Mouse (Mus musculus) spleen, adult 18-20 months (tissue): ENCODE measurements around the gene Ffar1.
"Not testable (repeated sequence)": the region's sequence is repeated elsewhere in the genome, so short reads cannot be mapped to it uniquely, and the experiment has no call there.

Experiments used
- DNase-seq, 2 experiments: peaks; one replicate each; pipeline ENCODE4 v3.0.0; 2022; ENCODE audit warnings: mixed read lengths in 2 of 2

Ffar1 gene

DNA sequence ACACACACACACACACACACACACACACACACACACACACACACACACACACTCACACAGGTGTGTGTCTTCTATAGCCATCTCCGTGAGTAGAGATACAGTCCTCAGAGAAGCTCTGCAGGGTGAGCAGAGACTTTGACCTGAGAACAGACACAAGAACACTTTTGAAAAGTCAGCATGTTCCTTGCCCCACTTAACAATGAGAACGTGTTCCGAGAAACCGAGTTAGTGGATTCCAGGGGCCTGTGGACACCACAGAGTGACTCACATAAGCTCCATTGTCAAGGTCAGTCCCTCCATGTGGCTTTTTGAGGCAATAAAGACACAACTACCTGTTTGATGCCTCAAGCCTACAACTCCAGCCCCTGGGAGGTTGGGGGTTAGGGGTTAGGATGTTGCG lies 14.0 kb downstream of the Ffar1 start:
- no peak for DNase-seq

DNA sequence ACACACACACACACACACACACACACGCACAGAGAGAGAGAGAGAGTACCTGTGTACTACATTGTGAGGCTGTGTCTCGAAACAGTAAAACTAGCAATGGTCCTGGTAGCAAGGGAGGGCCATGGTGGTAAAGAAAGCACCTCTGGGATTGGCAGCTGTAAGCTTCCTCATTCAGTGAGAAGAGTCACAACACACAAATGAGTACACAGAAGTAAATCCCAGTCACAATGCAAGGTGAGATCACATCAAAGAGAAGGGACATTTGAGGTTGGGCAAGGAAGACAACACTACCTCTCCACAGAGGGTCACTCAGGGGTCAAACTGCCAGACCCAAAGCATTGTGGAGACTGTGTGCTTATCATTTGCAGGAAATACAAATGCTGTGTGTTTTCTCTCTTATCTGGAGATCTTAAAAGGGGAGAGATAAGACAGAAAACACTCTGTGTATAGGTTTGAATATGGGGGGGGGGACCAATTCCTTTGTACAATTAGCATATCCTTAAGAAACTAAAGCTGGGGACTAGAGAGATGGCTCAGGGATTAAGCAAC lies 14.8 kb downstream of the Ffar1 start:
- DNase-seq: no peak

DNA sequence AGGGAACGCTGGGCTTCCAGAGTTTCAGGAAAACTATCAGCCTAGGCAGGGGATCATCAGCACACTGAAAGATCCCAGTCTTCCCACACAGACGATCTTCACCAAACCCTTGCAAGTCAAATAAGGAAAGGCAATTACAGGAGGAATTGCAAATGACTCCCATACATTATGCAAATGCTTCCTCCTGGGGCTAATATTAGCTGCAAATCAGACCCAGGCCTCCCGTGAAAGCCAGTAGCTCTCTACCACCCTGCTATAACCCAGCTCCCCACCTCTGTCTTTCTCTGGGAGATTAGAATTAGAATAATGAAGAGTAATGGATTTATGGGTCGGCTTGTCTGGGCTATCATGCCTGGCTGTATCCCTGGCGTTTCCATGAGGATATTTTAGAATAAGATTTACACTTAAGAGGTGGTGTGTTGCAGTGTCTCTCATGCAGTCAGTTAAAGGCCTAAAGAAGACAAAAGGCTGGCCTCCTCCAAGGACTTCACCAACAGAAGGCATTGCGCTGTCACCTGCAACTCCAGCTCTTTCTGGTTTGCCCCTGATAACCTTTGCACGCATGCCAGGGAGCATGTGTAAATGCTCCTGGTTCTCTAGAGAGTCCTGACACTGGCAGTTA lies 16.6 kb downstream of the Ffar1 start:
- DNase-seq: no peak

DNA sequence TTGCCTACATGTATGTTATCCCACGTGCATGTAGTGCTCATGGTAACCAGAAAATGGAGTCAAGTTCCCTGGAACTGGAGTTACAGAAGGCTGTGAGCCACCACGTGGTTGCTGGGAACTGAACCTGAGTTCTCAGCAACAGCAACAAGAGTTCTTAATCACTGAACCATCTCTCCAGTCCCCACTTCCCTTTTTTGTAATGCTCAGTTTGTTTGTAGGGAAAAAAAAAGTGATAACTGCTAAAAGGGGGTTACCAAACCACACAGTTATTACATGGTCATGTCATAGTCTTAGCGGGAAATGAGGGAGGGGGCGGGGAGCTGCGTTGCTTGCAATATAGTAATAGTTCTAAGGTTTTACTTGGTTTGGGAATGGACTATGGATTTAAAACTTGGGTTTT lies 19.3 kb downstream of the Ffar1 start:
- DNase-seq: peak in 1 of 2 experiments; percentile 27

DNA sequence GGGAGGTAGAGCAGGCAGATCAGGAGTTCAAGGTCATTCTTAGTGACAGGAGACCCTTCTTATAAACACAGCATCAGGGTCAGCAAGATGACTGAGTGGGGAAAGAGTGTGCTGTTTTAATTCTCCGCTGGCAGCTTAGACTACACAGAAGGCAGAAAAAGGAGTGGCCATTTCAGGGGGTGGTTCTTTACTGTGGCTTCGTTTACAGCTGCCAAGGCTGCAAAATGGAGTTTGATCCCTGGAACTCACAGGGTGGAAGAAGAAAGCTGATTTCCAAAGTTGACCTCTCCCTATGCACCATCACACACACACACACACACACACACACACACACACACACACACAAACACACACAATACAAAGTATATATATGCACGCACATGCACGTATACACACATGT lies 20.0 kb downstream of the Ffar1 start:
- DNase-seq: no peak

DNA sequence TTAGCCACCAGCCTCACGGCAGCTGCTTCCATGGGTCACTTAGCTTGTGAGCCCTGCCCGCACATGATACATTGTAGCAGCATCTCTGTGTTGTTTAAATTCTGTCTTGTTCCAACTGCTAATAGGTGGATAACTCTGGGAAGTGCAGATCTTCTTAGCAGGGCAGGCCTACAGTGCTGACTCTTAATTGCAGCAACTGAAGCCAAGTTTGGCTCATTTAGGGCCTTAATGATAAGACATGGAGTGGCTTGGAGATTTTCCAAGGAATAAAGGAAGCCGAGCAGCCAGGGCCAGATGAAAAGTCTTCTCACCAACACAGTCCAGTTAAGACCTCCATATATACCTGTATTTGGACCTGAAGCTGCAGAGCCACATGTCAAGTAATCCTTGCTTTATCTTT lies 21.1 kb downstream of the Ffar1 start:
- no peak for DNase-seq

DNA sequence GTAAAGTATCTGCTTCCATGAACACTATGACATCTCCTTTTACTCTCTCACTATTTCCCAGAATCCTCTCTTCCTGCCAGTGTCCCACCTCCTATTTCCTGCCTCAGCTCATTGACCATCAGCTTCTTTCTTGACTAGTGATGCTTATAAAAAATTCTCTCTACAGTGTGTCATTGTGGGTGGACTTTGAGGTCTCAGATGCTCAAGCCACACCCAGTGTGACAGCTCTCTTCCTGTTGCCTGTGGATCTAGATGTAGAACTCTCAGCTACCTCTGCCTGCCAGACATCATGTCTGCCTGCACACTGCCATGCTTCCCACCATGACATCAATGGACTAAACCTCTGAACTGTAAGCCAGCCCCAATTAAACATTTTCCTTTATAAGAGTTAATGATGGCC lies 24.1 kb downstream of the Ffar1 start:
- no peak for DNase-seq

DNA sequence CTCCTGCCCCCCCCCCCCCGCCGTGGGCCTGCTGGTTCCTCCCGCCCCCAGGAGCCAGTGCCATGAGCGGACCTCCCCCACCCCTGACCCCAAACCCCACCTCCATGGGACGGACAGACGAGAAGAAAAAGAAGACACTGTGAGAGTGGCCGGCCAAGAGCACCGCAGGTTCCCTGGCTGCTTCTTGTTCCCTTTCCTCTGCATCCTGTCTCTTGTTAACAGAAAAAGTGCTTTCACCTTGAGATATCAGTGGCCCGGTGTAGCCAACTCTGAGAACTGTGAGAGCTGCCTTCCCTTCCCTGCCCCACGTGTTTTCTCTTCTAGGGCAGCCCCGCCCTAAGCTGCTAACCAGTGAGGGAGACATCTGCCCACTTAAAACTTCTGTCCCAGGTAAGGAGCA lies 28.7 kb downstream of the Ffar1 start:
- DNase-seq: not testable (repeated sequence)

DNA sequence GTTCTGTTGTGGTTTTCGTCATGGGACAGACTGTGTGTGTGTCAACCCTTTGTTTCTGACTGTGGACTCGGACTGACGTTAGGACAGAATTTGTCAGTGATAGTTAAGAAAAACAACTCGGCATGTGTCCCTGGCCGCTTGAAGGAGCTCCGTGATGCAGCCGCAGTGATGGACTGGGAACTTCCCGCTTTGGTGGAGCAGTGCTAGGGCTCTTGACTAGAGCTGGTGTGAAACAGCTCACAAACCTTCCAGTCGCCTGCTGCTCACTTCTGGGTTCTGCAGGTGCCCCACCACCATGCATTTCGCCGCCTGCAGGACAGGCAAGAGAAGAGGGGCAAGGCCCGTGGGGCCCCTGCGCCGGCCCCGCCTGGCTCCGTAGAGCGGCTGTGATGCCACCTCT lies 29.1 kb downstream of the Ffar1 start:
- DNase-seq: no peak

DNA sequence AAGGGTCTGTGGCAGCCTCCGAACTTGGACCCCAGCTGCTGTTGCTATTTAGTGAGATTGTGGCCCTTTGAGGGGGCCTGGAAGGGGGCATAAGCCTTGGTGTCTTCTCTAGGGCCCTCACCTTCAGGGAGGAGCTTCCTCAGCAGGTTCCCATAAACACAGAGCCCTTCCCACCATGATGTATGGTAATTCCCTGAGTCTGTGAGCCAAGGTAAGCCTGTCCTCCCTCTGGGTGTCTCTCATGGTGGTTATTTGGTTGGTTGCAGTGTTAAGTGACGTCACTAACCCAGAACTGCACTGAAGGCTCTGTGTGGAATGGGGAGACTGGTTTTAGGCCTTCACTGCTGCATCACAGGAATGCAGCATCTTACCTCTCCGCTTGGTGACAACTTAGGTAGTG lies 31.9 kb downstream of the Ffar1 start:
- DNase-seq: no peak

DNA sequence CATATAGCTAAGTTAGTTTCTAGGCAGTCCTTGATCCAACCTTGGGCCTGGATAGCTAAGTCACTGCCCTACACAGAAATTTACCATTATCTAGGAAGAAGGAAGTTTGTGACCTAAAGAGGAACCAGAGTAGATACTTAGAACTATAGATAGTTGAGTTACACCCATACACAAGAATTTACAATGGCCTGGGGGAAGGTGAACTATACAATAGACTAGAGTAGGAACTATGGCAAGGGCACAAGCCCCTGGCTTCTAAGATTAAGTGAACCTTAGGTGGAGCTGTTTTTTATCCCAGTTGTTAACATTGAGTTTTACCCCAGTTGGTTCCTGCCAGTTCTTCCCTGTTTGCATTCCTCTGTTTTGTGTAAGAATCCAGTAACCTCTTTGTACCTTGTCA lies 32.5 kb downstream of the Ffar1 start:
- DNase-seq: not testable (repeated sequence)

DNA sequence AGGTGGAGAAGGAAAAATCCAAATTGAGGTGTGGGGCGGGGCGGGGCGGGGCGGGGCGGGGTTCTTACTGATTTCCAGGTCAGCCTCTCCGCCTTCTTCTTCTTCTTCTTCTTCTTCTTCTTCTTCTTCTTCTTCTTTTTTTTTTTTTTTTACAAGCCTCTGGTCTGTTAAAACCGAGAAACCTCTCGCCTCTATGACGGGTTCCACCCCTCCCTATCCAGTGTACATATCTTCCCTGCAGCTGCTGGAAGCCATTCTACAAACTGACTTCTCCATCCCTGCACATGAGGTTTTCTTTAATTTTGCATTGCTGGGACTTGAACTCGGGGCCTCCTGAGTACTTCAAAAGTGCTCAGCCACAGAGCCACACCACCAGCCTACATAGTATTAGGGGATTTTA lies 34.7 kb downstream of the Ffar1 start:
- no peak for DNase-seq

DNA sequence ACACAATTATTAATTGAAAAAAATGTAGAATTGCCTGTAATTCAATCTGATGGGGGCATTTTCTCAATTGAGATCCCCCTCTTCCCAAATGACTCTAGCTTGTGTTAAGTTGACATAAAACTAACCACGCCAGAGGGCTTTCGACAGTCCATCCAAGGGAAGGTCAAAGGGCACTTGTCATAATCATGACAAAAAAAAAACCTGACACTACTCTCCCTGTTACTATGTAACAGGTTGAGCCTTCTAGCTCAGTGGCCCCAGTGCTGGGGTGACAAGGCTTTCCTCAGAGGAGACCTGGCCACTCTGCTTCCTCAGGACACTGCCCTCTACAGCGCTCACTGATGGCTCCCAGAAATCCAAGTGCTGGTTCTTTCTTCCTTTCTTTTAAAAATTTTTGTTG lies 37.1 kb downstream of the Ffar1 start:
- no peak for DNase-seq

DNA sequence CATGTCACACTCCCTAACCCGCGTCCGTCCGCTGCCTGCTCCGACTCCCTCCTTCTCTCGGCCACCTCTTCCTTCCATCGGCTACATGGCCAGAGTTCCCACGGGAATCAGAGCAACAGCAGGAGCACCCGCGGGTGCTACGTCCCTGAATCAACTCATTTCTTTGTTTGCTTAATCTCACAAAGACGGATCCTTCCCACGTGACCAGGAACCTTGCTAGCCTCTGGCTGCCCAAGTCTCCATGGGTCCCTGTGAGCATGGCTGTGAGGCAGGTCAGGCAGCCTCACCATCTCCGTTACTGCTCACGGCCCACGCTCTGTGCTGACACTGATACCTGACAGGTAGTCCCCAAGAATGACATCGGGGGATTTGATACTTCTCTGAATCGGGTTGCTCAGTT lies 37.7 kb downstream of the Ffar1 start, which contains the start of gene Ffar2:
Ffar2 (minus strand) TSS at position 101 of the 400 bp plus-strand sequence.
- no peak for DNase-seq

DNA sequence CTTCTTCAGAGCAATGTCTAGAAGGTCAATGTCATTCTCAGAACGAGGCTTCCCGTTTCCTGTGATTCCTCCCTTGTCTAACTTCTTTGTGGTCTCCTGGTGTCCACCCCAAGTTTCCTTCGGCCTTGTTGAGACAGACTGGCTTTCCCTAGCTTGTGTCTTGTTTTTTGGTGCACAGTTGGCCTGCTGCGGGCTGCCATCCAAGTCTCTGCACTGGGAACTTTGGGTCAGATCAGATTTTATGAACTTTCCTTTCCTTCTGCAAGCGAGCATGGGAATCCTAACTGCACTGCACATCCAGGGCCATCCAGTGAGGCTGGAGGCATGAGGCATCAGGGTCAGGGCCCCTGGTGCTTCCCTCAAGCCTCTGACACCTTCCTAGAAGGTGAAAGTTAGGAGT lies 39.8 kb downstream of the Ffar1 start:
- no peak for DNase-seq

DNA sequence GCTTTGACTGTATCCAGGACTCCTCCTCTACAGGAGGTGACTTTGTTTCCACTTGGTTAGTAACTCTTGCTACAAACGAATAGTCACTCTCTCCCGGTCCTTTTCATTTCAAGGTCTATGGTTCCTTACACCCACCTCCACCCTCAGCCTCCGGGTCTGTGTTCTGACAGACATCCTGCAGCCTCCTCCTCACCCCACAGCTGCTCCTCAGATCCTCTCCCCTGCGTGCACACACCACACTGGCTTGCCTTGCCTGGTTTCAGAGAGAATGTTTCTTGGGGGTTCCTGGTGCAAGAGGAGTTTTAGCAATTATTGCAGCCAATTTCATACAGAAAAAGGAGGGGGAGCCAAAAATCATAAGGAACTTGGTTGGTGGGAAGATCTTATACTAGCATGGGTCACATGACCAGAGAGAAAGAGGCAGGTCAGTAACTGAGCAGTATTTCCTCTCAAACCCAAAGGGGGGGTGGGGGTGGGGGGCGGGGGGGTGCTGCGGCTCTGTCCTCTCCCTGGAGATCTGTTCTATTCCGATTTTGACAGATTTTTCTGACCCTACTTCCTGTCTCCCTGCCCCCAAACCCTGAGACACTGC lies 40.4 kb downstream of the Ffar1 start:
- DNase-seq: no peak

DNA sequence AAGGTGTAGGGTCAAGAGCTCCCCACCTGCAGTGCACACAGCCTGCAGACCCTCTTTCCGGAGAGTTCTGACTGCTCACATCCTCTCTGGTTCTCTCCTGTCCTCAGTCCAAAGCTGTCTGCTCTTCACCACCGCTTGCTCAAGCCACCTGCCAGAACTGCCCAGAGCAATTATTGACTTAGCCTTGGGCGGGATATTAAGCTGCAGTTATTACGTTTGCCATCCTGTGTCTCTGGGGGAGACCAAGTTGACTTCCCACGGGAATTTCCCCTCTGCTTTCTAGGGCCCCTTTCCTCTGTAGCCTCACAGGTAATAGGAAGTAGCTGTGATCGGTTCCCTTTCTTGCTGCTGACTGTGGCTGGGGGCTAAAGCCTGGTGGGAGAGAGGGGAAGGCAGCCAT lies 41.2 kb downstream of the Ffar1 start:
- no peak for DNase-seq

DNA sequence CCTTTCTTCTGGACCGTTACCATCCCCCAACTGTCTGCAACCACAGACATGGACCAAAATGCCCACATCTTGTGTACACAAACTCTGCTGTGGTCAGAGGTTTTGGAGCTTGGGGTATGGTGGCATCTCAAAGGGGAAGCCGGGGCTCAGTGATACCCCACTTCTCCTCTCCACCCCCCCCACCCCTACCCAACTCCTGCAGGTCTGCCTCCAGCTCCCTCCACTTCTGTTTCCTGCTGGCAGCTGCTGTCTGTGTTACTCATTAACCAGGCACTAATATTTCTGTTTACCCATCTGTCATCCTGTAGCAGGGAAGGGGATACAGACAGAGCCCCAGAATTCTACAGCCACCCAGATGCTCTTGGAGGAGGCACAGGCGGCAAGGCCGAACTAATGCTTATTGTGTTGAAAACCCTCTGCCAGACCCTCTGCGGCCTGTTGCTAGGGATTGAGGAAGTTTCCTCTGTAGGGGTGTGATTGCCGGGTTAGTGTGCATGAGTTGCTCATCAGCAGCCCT lies 49.0 kb downstream of the Ffar1 start:
- no peak for DNase-seq

DNA sequence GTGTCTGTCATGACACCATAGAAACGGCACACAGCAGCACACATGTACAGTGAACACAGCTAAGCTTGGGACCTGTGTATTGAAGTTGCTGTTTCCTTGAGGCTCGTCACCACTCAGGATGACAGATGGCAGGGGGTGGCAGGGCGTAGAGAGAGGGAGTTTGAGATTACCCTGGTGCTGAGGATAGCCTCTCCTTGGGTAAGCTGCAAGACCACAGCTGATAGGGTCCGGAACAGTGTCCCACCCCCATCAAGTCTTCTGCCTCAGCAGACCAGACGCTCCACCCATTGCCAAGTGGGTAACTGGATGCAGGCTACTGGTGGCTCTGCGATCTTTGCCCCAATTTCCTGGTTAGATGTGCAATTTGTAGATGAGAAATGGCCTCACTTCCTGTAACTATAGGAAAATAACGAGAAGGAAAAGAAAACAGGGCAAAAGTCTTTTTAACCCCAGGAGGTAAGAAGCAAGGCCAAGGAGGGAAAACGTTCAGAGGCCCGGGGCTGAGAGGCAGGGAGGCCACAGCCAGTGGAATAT lies 49.5 kb downstream of the Ffar1 start:
- DNase-seq: no peak

DNA sequence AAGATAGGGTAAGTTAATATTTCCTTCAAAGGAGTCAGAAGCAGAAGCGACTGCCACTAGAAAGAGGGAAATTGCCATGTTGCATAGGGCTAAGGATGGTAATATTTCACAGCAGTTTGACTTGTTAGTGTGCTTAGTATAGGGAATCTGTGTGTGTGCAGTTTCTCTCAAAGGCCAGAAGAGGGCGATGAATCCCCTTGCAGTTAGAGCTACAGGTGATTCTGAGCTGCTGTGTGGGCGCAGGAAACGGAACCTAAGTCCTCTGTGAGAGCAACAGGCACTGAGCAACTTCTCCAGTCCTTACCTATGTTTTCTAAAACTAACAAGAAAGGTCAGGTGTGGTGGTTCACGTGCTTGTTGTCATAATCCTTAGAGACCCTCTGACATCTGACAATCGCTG lies 51.0 kb downstream of the Ffar1 start:
- no peak for DNase-seq
